Mouse (Mus musculus): ENCODE results near the gene Ctdspl. TPM values are rescaled to one million over a fixed set of nuclear protein-coding genes. Genes with fewer than 3 reads are reported as not detected.

The Ctdspl gene
- total RNA-seq, 1 experiment = 2.9 TPM

- Histone ChIP-seq H3K9me3 (ENCODE audit: control insufficient read depth, insufficient read depth, low read depth, low read length) (no peaks in the 10 kb centered on the region), H3K4me3 (ENCODE audit: insufficient read depth in 1 of 2, low read depth in 1 of 2, low read length in 2 of 2, poor library complexity in 1 of 2, severe bottlenecking in 1 of 2) (no peak overlapping the region), H3K4me1 (ENCODE audit: control insufficient read depth in 2 of 2, insufficient read depth in 2 of 2, low read length in 2 of 2, poor library complexity in 1 of 2) (peaks cover 3 to 16% of the 10 kb centered on the region in 2 experiments; a peak in 1 of 4 replicates), H3K9ac (ENCODE audit: insufficient read depth, low read depth, low read length, poor library complexity, severe bottlenecking) (no peak overlapping the region), H3K27ac (ENCODE audit: insufficient read depth, low read depth, low read length, poor library complexity, severe bottlenecking) (no peak overlapping the region), H3K36me3 (ENCODE audit: control insufficient read depth, insufficient read depth, low read length, poor library complexity, severe bottlenecking) (no peaks in the 10 kb centered on the region)
- TF ChIP-seq MAFK (IDR thresholded peaks at IDR 0.05; ENCODE audit: insufficient read depth, low read depth, low read length) (no peak), HCFC1 (IDR thresholded peaks at IDR 0.05; ENCODE audit: borderline replicate concordance, insufficient read depth, low read length) (no peak), ZNF384 (IDR thresholded peaks at IDR 0.05; ENCODE audit: low read depth, low read length) (no peak), ZC3H11A (IDR thresholded peaks at IDR 0.05; ENCODE audit: borderline replicate concordance, low read depth, low read length) (no peak), CHD2 (IDR thresholded peaks at IDR 0.05; ENCODE audit: low read depth, low read length) (no peak)
- in situ Hi-C loops (cut with MboI; ENCODE audit: low sequenced_read_pairs in 2 of 2, unreplicated experiment in 2 of 2) = no loop called here
- DNase-seq (ENCODE audit: low read depth, low spot score) = no peak
Measured at GRCm38 (mm10) chr9:119002267-119002666, 76.0 kb downstream of the Ctdspl start.

- Histone ChIP-seq H3K27ac (ENCODE audit: insufficient read depth, low read depth, low read length, poor library complexity, severe bottlenecking) (no peak overlapping the region), H3K4me1 (ENCODE audit: control insufficient read depth in 2 of 2, insufficient read depth in 2 of 2, low read length in 2 of 2, poor library complexity in 1 of 2) (peaks cover 3 to 16% of the 10 kb centered on the region in 2 experiments; a peak in 1 of 4 replicates), H3K9me3 (ENCODE audit: control insufficient read depth, insufficient read depth, low read depth, low read length) (no peaks in the 10 kb centered on the region), H3K4me3 (ENCODE audit: insufficient read depth in 1 of 2, low read depth in 1 of 2, low read length in 2 of 2, poor library complexity in 1 of 2, severe bottlenecking in 1 of 2) (no peak overlapping the region), H3K36me3 (ENCODE audit: control insufficient read depth, insufficient read depth, low read length, poor library complexity, severe bottlenecking) (no peaks in the 10 kb centered on the region), H3K9ac (ENCODE audit: insufficient read depth, low read depth, low read length, poor library complexity, severe bottlenecking) (no peak overlapping the region)
- no peak for DNase-seq (ENCODE audit: low read depth, low spot score)
- in situ Hi-C loops (cut with MboI; ENCODE audit: low sequenced_read_pairs in 2 of 2, unreplicated experiment in 2 of 2) = no loop called here
- TF ChIP-seq CHD2 (IDR thresholded peaks at IDR 0.05; ENCODE audit: low read depth, low read length) (no peak), HCFC1 (IDR thresholded peaks at IDR 0.05; ENCODE audit: borderline replicate concordance, insufficient read depth, low read length) (no peak), ZC3H11A (IDR thresholded peaks at IDR 0.05; ENCODE audit: borderline replicate concordance, low read depth, low read length) (no peak)
Measured at GRCm38 (mm10) chr9:119003990-119004702, 77.9 kb downstream of the Ctdspl start.

DNA sequence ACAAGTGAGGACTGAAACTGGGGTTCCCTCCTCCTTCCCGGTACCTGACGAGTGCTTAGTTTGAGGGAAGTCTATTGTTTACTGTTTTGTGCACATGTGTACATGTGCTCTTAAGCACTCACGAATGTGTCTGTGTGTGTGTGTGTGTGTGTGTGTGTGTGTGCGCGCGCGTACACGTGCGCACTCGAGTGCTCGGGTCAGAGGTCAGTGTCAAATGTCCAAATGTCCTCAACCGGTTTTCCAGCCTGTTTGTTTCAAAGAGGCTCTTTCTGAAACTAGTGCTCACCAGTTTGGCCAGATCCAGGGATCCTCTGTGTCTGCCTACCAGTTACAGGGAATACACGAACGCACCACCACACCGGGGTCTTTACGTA, 78.4 kb downstream of the Ctdspl start:
- no peaks in the 10 kb centered on the region for H3K9me3 ChIP-seq (ENCODE audit: control insufficient read depth, insufficient read depth, low read depth, low read length)
- no peak overlapping the region for H3K9ac ChIP-seq (ENCODE audit: insufficient read depth, low read depth, low read length, poor library complexity, severe bottlenecking)
- TF ChIP-seq CHD2 (IDR thresholded peaks at IDR 0.05; ENCODE audit: low read depth, low read length) (no peak), HCFC1 (IDR thresholded peaks at IDR 0.05; ENCODE audit: borderline replicate concordance, insufficient read depth, low read length) (no peak), MAFK (IDR thresholded peaks at IDR 0.05; ENCODE audit: insufficient read depth, low read depth, low read length) (no peak), ZC3H11A (IDR thresholded peaks at IDR 0.05; ENCODE audit: borderline replicate concordance, low read depth, low read length) (no peak), ZNF384 (IDR thresholded peaks at IDR 0.05; ENCODE audit: low read depth, low read length) (no peak)
- no peak overlapping the region for H3K4me3 ChIP-seq (ENCODE audit: insufficient read depth in 1 of 2, low read depth in 1 of 2, low read length in 2 of 2, poor library complexity in 1 of 2, severe bottlenecking in 1 of 2)
- no peak overlapping the region for H3K27ac ChIP-seq (ENCODE audit: insufficient read depth, low read depth, low read length, poor library complexity, severe bottlenecking)
- H3K4me1 ChIP-seq (ENCODE audit: control insufficient read depth in 2 of 2, insufficient read depth in 2 of 2, low read length in 2 of 2, poor library complexity in 1 of 2) = peaks cover 3 to 18% of the 10 kb centered on the region in 2 experiments; a peak in 1 of 4 replicates
- no peak for DNase-seq (ENCODE audit: low read depth, low spot score)
- in situ Hi-C loops (cut with MboI; ENCODE audit: low sequenced_read_pairs in 2 of 2, unreplicated experiment in 2 of 2) = no loop called here
- H3K36me3 ChIP-seq (ENCODE audit: control insufficient read depth, insufficient read depth, low read length, poor library complexity, severe bottlenecking) = no peaks in the 10 kb centered on the region

DNA sequence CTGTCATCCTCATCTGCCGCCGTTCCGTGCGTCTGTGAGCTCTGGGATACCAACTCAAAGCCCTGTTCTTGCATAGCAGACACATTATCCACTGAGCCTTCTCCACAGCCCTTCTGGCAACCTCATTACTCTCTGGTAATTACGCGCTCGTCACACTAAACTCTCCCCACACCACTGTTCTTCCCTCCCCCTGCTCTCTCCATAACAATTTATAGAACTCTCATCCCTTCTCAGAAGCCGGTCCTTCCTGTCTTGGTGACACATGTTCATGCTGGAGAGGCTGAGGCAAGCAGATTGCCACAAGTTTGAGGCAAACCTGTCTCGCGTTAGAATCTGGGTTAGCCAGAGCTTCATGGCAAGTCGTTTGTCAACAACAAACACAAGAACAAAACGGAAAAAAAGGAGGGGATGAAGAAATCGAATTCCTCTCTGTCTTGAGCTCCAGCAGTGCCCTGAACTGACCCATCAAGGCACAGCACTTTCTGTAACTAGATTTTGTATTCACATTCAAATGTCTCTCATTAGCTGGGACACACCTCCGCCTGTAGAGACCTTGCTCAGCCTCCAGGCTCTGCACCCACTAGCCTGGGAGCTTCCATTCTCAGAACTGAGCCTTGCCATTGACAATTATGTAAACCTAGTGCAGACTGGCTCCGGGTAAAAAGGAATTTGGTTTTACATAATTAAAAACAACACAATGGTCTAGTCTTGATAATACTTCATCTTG, 79.2 kb downstream of the Ctdspl start:
- no peaks in the 10 kb centered on the region for H3K9me3 ChIP-seq (ENCODE audit: control insufficient read depth, insufficient read depth, low read depth, low read length)
- no peaks in the 10 kb centered on the region for H3K36me3 ChIP-seq (ENCODE audit: control insufficient read depth, insufficient read depth, low read length, poor library complexity, severe bottlenecking)
- DNase-seq (ENCODE audit: low read depth, low spot score) = peak; percentile 40
- H3K4me1 ChIP-seq (ENCODE audit: control insufficient read depth in 2 of 2, insufficient read depth in 2 of 2, low read length in 2 of 2, poor library complexity in 1 of 2) = peaks cover 3 to 25% of the 10 kb centered on the region in 2 experiments; a peak in 1 of 4 replicates
- in situ Hi-C loops (cut with MboI; ENCODE audit: low sequenced_read_pairs in 2 of 2, unreplicated experiment in 2 of 2) = no loop called here
- H3K4me3 ChIP-seq (ENCODE audit: insufficient read depth in 1 of 2, low read depth in 1 of 2, low read length in 2 of 2, poor library complexity in 1 of 2, severe bottlenecking in 1 of 2) = no peak overlapping the region
- H3K27ac ChIP-seq (ENCODE audit: insufficient read depth, low read depth, low read length, poor library complexity, severe bottlenecking) = no peak overlapping the region
- H3K9ac ChIP-seq (ENCODE audit: insufficient read depth, low read depth, low read length, poor library complexity, severe bottlenecking) = no peak overlapping the region
- TF ChIP-seq CHD2 (IDR thresholded peaks at IDR 0.05; ENCODE audit: low read depth, low read length) = no peak
- no peak for TF ChIP-seq HCFC1 (IDR thresholded peaks at IDR 0.05; ENCODE audit: borderline replicate concordance, insufficient read depth, low read length)
- no peak for TF ChIP-seq ZNF384 (IDR thresholded peaks at IDR 0.05; ENCODE audit: low read depth, low read length)
